Mouse (Mus musculus) liver, embryonic 14.5 days (tissue): ENCODE measurements around the gene Agk.

Source experiments
- CTCF ChIP-seq: IDR thresholded peaks from 2 replicates; pipeline ENCODE4 v1.5.1; 2016; ENCODE audit warnings: antibody characterized with exemption, low read depth, control low read depth
- EP300 ChIP-seq: IDR thresholded peaks from 2 replicates; pipeline ENCODE4 v1.6.1; 2016; ENCODE audit warnings: antibody characterized with exemption, low read depth

- TF ChIP-seq CTCF: no peak
- TF ChIP-seq EP300: no peak
Measured at GRCm38 (mm10) chr6:40435151-40436046, 110.4 kb downstream of the Agk start.
